Mouse (Mus musculus): ENCODE measurements around the gene Map3k6. TPM values are rescaled to one million over a fixed set of nuclear protein-coding genes. Genes with fewer than 3 reads are reported as not detected.

Map3k6 gene
- polyA plus RNA-seq (2016; fragmentation: Nextera tagmentation; extraction: Ambion mirVana): 1.7 and 1.9 TPM in 2 replicates

GRCm38 (mm10) chr4:133240490-133240921 is at the start of gene Map3k6:
TSS of gene Map3k6 (plus strand) at chr4:133240818.
- WGBS: 5% methylated on average over 16 of the region's 16 CpGs
- peak within 1 kb of the TSS; percentile 67 for H3K4me3 ChIP-seq
- H3K27ac ChIP-seq: peak within 1 kb of the TSS; percentile 86
- H3K36me3 ChIP-seq: no peaks in the 10 kb centered on the region
- H3K9me3 ChIP-seq: no peaks in the 10 kb centered on the region
- DNase-seq (ENCODE audit: low spot score): peak; percentile 39
- H3K4me1 ChIP-seq (replicated peaks): peaks cover 38% of the 10 kb centered on the region
- H3K27me3 ChIP-seq (ENCODE audit: insufficient read depth, poor library complexity, severe bottlenecking): peaks cover 92% of the 10 kb centered on the region

GRCm38 (mm10) chr4:133194482-133194881 is 46.1 kb upstream of the Map3k6 start:
- Histone ChIP-seq H3K4me3 (no peak overlapping the region), H3K27ac (no peak overlapping the region), H3K27me3 (ENCODE audit: insufficient read depth, poor library complexity, severe bottlenecking) (peaks cover 6% of the 10 kb centered on the region; the same call in 1 of the 2 replicates), H3K4me1 (replicated peaks) (peaks cover 40% of the 10 kb centered on the region), H3K36me3 (peaks cover 80% of the 10 kb centered on the region), H3K9me3 (no peaks in the 10 kb centered on the region)
- WGBS: 89% methylated on average over 11 of the region's 11 CpGs
- DNase-seq (ENCODE audit: low spot score): no peak

GRCm38 (mm10) chr4:133195014-133195413 is 45.6 kb upstream of the Map3k6 start:
- Histone ChIP-seq H3K36me3 (peaks cover 75% of the 10 kb centered on the region), H3K4me1 (replicated peaks) (peaks cover 45% of the 10 kb centered on the region)
- WGBS: 80% methylated on average over 4 of the region's 4 CpGs

GRCm38 (mm10) chr4:133196136-133196535 is 44.5 kb upstream of the Map3k6 start:
- no peak for DNase-seq (ENCODE audit: low spot score)
- Histone ChIP-seq H3K9me3 (no peaks in the 10 kb centered on the region), H3K4me1 (replicated peaks) (peaks cover 57% of the 10 kb centered on the region), H3K27me3 (ENCODE audit: insufficient read depth, poor library complexity, severe bottlenecking) (peaks cover 6% of the 10 kb centered on the region; the same call in 1 of the 2 replicates), H3K27ac (peak overlapping the region; percentile 30; the same call in 1 of the 2 replicates), H3K36me3 (peaks cover 64% of the 10 kb centered on the region), H3K4me3 (no peak overlapping the region)
- 88% methylated on average over 2 of the region's 2 CpGs for WGBS

More at GRCm38 (mm10) chr4:133195014-133195413, 45.6 kb upstream of the Map3k6 start:
- H3K9me3 ChIP-seq: no peaks in the 10 kb centered on the region
- H3K4me3 ChIP-seq: no peak overlapping the region
- no peak for DNase-seq (ENCODE audit: low spot score)
- H3K27ac ChIP-seq: no peak overlapping the region
- peaks cover 6% of the 10 kb centered on the region; the same call in 1 of the 2 replicates for H3K27me3 ChIP-seq (ENCODE audit: insufficient read depth, poor library complexity, severe bottlenecking)

- Histone ChIP-seq H3K27me3 (ENCODE audit: insufficient read depth, poor library complexity, severe bottlenecking) (peaks cover 6% of the 10 kb centered on the region; the same call in 1 of the 2 replicates), H3K4me3 (no peak overlapping the region), H3K27ac (peak overlapping the region; percentile 78), H3K36me3 (peaks cover 56% of the 10 kb centered on the region), H3K4me1 (replicated peaks) (peaks cover 63% of the 10 kb centered on the region), H3K9me3 (no peaks in the 10 kb centered on the region)
- DNase-seq (ENCODE audit: low spot score): no peak
- WGBS: 38% methylated on average over 7 of the region's 7 CpGs
Observed at GRCm38 (mm10) chr4:133196852-133197251, 43.8 kb upstream of the Map3k6 start.

- Histone ChIP-seq H3K27me3 (ENCODE audit: insufficient read depth, poor library complexity, severe bottlenecking) (peaks cover 6% of the 10 kb centered on the region; the same call in 1 of the 2 replicates), H3K36me3 (peaks cover 51% of the 10 kb centered on the region), H3K9me3 (no peaks in the 10 kb centered on the region), H3K4me3 (no peak overlapping the region), H3K4me1 (replicated peaks) (peaks cover 63% of the 10 kb centered on the region), H3K27ac (peak overlapping the region; percentile 78)
- DNase-seq (ENCODE audit: low spot score): no peak
- 16% methylated on average over 5 of the region's 5 CpGs for WGBS
Observed at GRCm38 (mm10) chr4:133197355-133197754, 43.3 kb upstream of the Map3k6 start.

GRCm38 (mm10) chr4:133197801-133198286 is 42.8 kb upstream of the Map3k6 start:
- 18% methylated on average over 13 of the region's 13 CpGs for WGBS
- no peak overlapping the region for H3K4me3 ChIP-seq
- peak overlapping the region; percentile 78 for H3K27ac ChIP-seq
- H3K27me3 ChIP-seq (ENCODE audit: insufficient read depth, poor library complexity, severe bottlenecking): peaks cover 6% of the 10 kb centered on the region; the same call in 1 of the 2 replicates
- peak; percentile 37 for DNase-seq (ENCODE audit: low spot score)
- peaks cover 63% of the 10 kb centered on the region for H3K4me1 ChIP-seq (replicated peaks)
- H3K36me3 ChIP-seq: peaks cover 46% of the 10 kb centered on the region
- H3K9me3 ChIP-seq: no peaks in the 10 kb centered on the region

GRCm38 (mm10) chr4:133198337-133199180 is 42.1 kb upstream of the Map3k6 start:
- DNase-seq (ENCODE audit: low spot score): peak; percentile 63
- H3K4me1 ChIP-seq (replicated peaks): peaks cover 67% of the 10 kb centered on the region
- H3K27ac ChIP-seq: peak overlapping the region; percentile 78
- WGBS: 16% methylated on average over 19 of the region's 19 CpGs
- H3K36me3 ChIP-seq: peaks cover 39% of the 10 kb centered on the region
- peaks cover 6% of the 10 kb centered on the region; the same call in 1 of the 2 replicates for H3K27me3 ChIP-seq (ENCODE audit: insufficient read depth, poor library complexity, severe bottlenecking)
- no peaks in the 10 kb centered on the region for H3K9me3 ChIP-seq
- 0 out of 2 replicates have a peak overlapping the region, but pooled peaks have one; percentile 2 for H3K4me3 ChIP-seq

- peak overlapping the region; percentile 64; the same call in 1 of the 2 replicates for H3K27ac ChIP-seq
- WGBS: 63% methylated on average over 6 of the region's 6 CpGs
- H3K4me1 ChIP-seq (replicated peaks): peaks cover 73% of the 10 kb centered on the region
- H3K36me3 ChIP-seq: peaks cover 27% of the 10 kb centered on the region
- DNase-seq (ENCODE audit: low spot score): no peak
- H3K4me3 ChIP-seq: no peak overlapping the region
- peaks cover 6% of the 10 kb centered on the region; the same call in 1 of the 2 replicates for H3K27me3 ChIP-seq (ENCODE audit: insufficient read depth, poor library complexity, severe bottlenecking)
- H3K9me3 ChIP-seq: no peaks in the 10 kb centered on the region
Observed at GRCm38 (mm10) chr4:133199743-133200142, 40.9 kb upstream of the Map3k6 start.

GRCm38 (mm10) chr4:133200343-133200742 is 40.3 kb upstream of the Map3k6 start:
- H3K4me3 ChIP-seq: 0 out of 2 replicates have a peak overlapping the region, but pooled peaks have one; percentile 3
- H3K4me1 ChIP-seq (replicated peaks): peaks cover 77% of the 10 kb centered on the region
- H3K27me3 ChIP-seq (ENCODE audit: insufficient read depth, poor library complexity, severe bottlenecking): peaks cover 6% of the 10 kb centered on the region; the same call in 1 of the 2 replicates
- peak overlapping the region; percentile 64 for H3K27ac ChIP-seq
- H3K36me3 ChIP-seq: peaks cover 21% of the 10 kb centered on the region
- 38% methylated on average over 21 of the region's 21 CpGs for WGBS
- no peaks in the 10 kb centered on the region for H3K9me3 ChIP-seq
- no peak for DNase-seq (ENCODE audit: low spot score)

GRCm38 (mm10) chr4:133201006-133201771 is 39.4 kb upstream of the Map3k6 start:
- Histone ChIP-seq H3K27ac (peak overlapping the region; percentile 37; the same call in 1 of the 2 replicates), H3K4me1 (replicated peaks) (peaks cover 74% of the 10 kb centered on the region)
- peak; percentile 38 for DNase-seq (ENCODE audit: low spot score)

GRCm38 (mm10) chr4:133202254-133202653 is 38.4 kb upstream of the Map3k6 start:
- Histone ChIP-seq H3K4me1 (replicated peaks) (peaks cover 63% of the 10 kb centered on the region), H3K4me3 (no peak overlapping the region), H3K27me3 (ENCODE audit: insufficient read depth, poor library complexity, severe bottlenecking) (no peaks in the 10 kb centered on the region), H3K36me3 (0 out of 2 replicates have a peak, but pooled peaks cover 4% of the 10 kb centered on the region), H3K9me3 (no peaks in the 10 kb centered on the region), H3K27ac (no peak overlapping the region)
- DNase-seq (ENCODE audit: low spot score): no peak
- 98% methylated on average over 3 of the region's 3 CpGs for WGBS

More at GRCm38 (mm10) chr4:133201006-133201771, 39.4 kb upstream of the Map3k6 start:
- 74% methylated on average over 8 of the region's 8 CpGs for WGBS
- no peak overlapping the region for H3K4me3 ChIP-seq
- H3K9me3 ChIP-seq: no peaks in the 10 kb centered on the region
- H3K27me3 ChIP-seq (ENCODE audit: insufficient read depth, poor library complexity, severe bottlenecking): peaks cover 6% of the 10 kb centered on the region; the same call in 1 of the 2 replicates
- peaks cover 13% of the 10 kb centered on the region for H3K36me3 ChIP-seq

Data from hindbrain, embryonic 10.5 days (tissue).